Mouse (Mus musculus) liver, postnatal 0 days (tissue): ENCODE data around the gene Bend3.

Source experiments
- CTCF ChIP-seq: sonication (generic); IDR thresholded peaks from 2 replicates; pipeline ENCODE4 v1.5.1; 2016; ENCODE audit warnings: antibody characterized with exemption, low read depth
- EP300 ChIP-seq: IDR thresholded peaks from 2 replicates; pipeline ENCODE4 v1.6.1; 2016; ENCODE audit warnings: antibody characterized with exemption, low read depth, mild to moderate bottlenecking

GRCm38 (mm10) chr10:43527283-43528269 lies 48.9 kb downstream of the Bend3 start:
- TF ChIP-seq EP300 (no peak), CTCF (no peak)
